Mouse (Mus musculus) embryonic facial prominence, embryonic 14.5 days (tissue): ENCODE results near the gene Higd1c. TPM values are rescaled to one million over a fixed set of nuclear protein-coding genes. Genes with fewer than 3 reads are reported as not detected.

Experiments
- ATAC-seq: fragments of 200-750 bp; cut with Nextera tagmentation; 2 replicates; pipeline ENCODE4 v1.8.0; 2017; ENCODE audit warnings: low read depth, moderate number of reproducible peaks, moderate TSS enrichment
- DNase-seq: peaks from one replicate; pipeline ENCODE4 v3.0.0-alpha.2; 2015; ENCODE audit warnings: low spot score
- H3K27ac ChIP-seq: fragments of 300-500 bp; sonication (generic); replicated peaks from 2 replicates; pipeline ENCODE4 v1.5.1; 2014; ENCODE audit warnings: low read depth, mild to moderate bottlenecking, low read length, moderate library complexity
- H3K27me3 ChIP-seq: fragments of 300-500 bp; sonication (generic); replicated peaks from 2 replicates; pipeline ENCODE4 v1.6.1; 2014; ENCODE audit warnings: low read length; ENCODE audit not compliant: control insufficient read depth, insufficient read depth
- H3K36me3 ChIP-seq: fragments of 300-500 bp; sonication (generic); 2 replicates; pipeline ENCODE4 v1.6.1; 2014; ENCODE audit warnings: low read length, mixed read lengths; ENCODE audit not compliant: control insufficient read depth, insufficient read depth
- H3K4me1 ChIP-seq: fragments of 300-500 bp; sonication (generic); 2 replicates; pipeline ENCODE4 v1.6.1; 2014; ENCODE audit warnings: antibody characterized with exemption, low read length; ENCODE audit not compliant: control insufficient read depth, insufficient read depth
- H3K4me2 ChIP-seq: fragments of 300-500 bp; sonication (generic); 2 replicates; pipeline ENCODE4 v1.6.1; 2014; ENCODE audit warnings: low read depth, mild to moderate bottlenecking, low read length, moderate library complexity, mixed read lengths
- H3K4me3 ChIP-seq: fragments of 300-500 bp; sonication (generic); 2 replicates; pipeline ENCODE4 v1.5.1; 2014; ENCODE audit warnings: low read depth, mild to moderate bottlenecking, low read length
- H3K9ac ChIP-seq: fragments of 300-500 bp; sonication (generic); 2 replicates; pipeline ENCODE4 v1.6.1; 2014; ENCODE audit warnings: low read depth, mild to moderate bottlenecking, low read length, moderate library complexity, mixed read lengths
- H3K9me3 ChIP-seq: fragments of 300-500 bp; sonication (generic); 2 replicates; pipeline ENCODE4 v1.6.1; 2016; ENCODE audit warnings: low read length; ENCODE audit not compliant: control insufficient read depth
- WGBS: fragments of 180-500 bp; shearing (Covaris S2); extraction: QIAGEN DNeasy Blood & Tissue Kit; methylation state at CpG from one replicate; pipeline ENCODE4 v1.1.7; 2014; 5-methylcytosine and 5-hydroxymethylcytosine counted together
- polyA plus RNA-seq: library from polyadenylated mRNA; unstranded; fragments of >200 nt; fragmentation: Nextera tagmentation; extraction: Ambion mirVana; gene quantifications from 2 replicates; pipeline ENCODE4 v1.2.1, GENCODE M21; 2014

Gene Higd1c
- polyA plus RNA-seq, 1 experiment from 2014 or later: not detected

DNA sequence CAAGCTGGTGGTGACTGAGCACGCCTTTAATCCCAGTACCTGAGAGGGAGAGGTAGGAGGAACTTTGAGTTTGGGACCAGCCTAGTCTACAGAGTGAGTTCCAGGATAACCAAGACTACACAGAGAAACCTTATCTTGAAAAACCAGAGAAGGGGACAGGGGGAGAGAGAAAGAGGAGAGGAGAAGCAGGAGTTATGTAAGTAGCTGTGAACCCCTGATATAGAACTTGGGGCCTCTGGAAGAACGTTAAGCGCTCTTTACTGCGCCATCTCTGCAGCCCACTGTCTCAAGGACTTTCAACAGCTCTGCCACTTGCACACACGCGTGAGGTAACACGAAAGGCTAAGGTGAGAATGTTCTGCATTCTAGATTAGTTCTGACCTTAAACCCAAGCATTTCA lies 27.3 kb downstream of the Higd1c start:
- Histone ChIP-seq H3K36me3 (peaks cover 40% of the 10 kb centered on the region), H3K9me3 (no peaks in the 10 kb centered on the region), H3K27me3 (no peaks in the 10 kb centered on the region), H3K4me3 (no peak overlapping the region), H3K9ac (no peak overlapping the region), H3K27ac (no peak overlapping the region), H3K4me2 (no peak overlapping the region), H3K4me1 (0 out of 2 replicates have a peak, but pooled peaks cover 3% of the 10 kb centered on the region)
- DNase-seq (no peak), ATAC-seq (no peak; the same call in 1 of the 2 replicates)
- WGBS: 92% methylated on average over 7 of the region's 7 CpGs

DNA sequence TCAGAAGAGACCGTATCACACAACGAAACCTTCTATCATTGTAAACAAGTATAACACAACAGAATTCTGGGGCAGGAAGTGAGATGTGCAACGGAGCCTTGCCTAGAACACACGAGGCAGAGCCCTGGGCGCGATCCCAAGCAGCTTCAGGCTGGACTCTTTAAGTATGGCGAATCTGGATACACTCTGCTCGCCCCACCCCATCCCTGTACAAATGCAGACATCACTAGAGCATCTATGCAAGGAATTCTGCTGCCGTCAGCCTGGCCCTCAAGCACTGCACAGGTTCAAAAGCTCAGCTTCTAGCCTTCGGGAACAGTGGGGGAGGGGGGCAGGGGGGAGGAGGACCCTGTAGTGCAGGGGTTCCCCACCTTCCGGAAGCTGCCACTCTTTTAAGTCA lies 28.7 kb downstream of the Higd1c start:
- WGBS: 88% methylated on average over 11 of the region's 11 CpGs
- no peak overlapping the region for H3K4me3 ChIP-seq
- peaks cover 55% of the 10 kb centered on the region for H3K36me3 ChIP-seq

DNA sequence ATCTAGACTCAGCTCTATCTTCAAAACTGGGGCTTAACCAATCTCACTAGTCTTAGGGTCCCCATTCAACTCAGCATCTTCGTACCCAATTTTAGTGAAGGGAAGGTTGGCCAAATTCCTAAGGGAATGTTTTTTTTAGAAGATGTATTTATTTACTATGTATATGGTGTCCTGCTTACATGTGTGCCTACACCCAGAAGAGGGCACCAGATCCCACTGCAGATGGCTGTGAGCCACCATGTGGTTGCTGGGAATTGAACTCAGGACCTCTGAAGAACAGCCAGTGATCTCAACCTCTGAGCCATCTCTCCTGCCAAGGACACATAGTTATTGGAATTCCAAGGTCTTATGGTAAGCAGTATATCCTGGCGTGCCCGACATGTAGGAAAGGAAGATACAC lies 31.2 kb downstream of the Higd1c start:
- H3K9me3 ChIP-seq: no peaks in the 10 kb centered on the region
- H3K4me3 ChIP-seq: no peak overlapping the region
- no peaks in the 10 kb centered on the region for H3K4me1 ChIP-seq
- peaks cover 80% of the 10 kb centered on the region for H3K36me3 ChIP-seq
- WGBS: 97% methylated on average over 3 of the region's 3 CpGs
- H3K9ac ChIP-seq: no peak overlapping the region
- no peaks in the 10 kb centered on the region for H3K27me3 ChIP-seq
- no peak overlapping the region for H3K27ac ChIP-seq
- ATAC-seq (no peak), DNase-seq (no peak)
- H3K4me2 ChIP-seq: no peak overlapping the region

More for the DNA sequence above, 28.7 kb downstream of the Higd1c start:
- Histone ChIP-seq H3K9me3 (no peaks in the 10 kb centered on the region), H3K27me3 (no peaks in the 10 kb centered on the region), H3K27ac (no peak overlapping the region), H3K9ac (no peak overlapping the region), H3K4me2 (no peak overlapping the region), H3K4me1 (0 out of 2 replicates have a peak, but pooled peaks cover 3% of the 10 kb centered on the region)
- DNase-seq (no peak), ATAC-seq (no peak)

DNA sequence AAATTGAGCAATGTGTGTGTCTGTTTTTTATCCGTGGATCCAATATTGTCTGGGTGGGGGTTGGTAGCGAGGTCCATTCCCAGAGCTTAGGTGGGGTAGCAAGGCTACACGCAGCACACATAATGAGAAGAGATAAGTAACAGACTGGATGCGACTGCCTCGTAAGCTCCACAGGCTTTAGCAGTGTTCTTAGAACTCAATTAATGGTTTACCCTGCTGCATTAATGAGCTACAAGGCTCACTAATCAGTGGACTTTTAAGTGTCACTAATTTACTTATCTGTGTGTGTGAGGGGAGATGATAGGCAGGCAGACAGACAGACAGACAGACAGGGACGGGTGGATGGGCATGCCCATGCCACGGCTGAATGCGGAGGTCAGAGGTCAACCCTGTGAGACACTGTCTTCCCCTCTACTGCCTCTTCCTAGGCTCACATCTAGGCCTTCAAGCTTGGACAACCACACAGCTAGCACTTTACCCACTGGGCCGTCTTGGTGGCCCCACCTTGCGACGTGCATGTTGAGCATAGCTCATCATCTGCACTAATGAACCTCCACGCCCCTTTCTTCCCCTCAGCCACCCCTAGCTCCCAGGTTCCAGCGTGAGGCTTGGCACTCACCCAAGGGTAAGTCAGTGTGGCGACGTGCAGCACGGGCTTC lies 36.4 kb downstream of the Higd1c start:
- Histone ChIP-seq H3K9me3 (no peaks in the 10 kb centered on the region), H3K9ac (no peak overlapping the region), H3K27me3 (no peaks in the 10 kb centered on the region), H3K4me3 (no peak overlapping the region), H3K4me1 (no peaks in the 10 kb centered on the region), H3K4me2 (no peak overlapping the region), H3K27ac (no peak overlapping the region), H3K36me3 (peaks cover 99% of the 10 kb centered on the region)
- WGBS: 91% methylated on average over 16 of the region's 16 CpGs
- DNase-seq (no peak), ATAC-seq (no peak)

DNA sequence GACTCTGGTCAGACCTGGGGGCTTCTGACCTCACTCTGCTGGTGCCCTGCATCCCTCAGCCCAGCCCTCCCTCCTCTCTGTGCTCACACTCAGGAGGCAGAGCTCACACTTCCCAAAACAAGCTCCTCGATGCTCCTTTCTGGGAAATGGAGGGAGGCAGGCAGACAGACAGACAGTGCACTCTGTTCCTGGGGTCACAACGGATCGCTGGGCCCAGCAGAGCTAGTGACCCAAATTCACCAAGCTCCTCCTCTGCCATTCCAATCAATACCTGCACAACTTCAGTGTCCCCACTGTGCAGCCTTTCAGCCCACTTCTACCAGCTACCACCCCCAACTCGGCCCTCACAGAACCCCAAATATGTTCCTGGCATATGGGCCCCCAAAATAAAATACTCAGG lies 37.5 kb downstream of the Higd1c start:
- Histone ChIP-seq H3K36me3 (peaks cover 99% of the 10 kb centered on the region), H3K4me1 (no peaks in the 10 kb centered on the region), H3K4me2 (no peak overlapping the region), H3K27ac (no peak overlapping the region), H3K4me3 (no peak overlapping the region), H3K27me3 (no peaks in the 10 kb centered on the region), H3K9me3 (no peaks in the 10 kb centered on the region), H3K9ac (no peak overlapping the region)
- DNase-seq (no peak), ATAC-seq (no peak)
- 86% methylated on average over 4 of the region's 4 CpGs for WGBS

DNA sequence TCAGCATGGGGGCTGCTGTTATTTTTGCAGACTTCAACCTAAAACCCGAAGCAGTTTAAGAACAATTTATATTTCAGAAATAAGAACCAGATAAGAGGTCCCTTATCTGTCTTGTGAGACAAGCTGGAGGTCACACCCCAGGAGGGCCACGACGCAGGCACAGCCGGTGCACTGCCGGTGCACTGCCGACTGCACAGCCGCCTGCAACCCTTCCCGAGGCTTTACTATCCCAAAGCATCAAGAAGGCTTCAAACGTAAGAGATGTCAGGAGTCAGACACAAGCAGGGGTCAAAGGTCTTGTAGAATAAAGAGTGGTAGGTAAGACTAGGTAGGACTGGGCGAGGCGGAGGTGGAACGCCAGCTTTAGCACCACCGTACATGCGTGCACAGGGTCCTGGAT lies 38.0 kb downstream of the Higd1c start:
- Histone ChIP-seq H3K4me3 (no peak overlapping the region), H3K4me1 (no peaks in the 10 kb centered on the region)
- 88% methylated on average over 14 of the region's 14 CpGs for WGBS

DNA sequence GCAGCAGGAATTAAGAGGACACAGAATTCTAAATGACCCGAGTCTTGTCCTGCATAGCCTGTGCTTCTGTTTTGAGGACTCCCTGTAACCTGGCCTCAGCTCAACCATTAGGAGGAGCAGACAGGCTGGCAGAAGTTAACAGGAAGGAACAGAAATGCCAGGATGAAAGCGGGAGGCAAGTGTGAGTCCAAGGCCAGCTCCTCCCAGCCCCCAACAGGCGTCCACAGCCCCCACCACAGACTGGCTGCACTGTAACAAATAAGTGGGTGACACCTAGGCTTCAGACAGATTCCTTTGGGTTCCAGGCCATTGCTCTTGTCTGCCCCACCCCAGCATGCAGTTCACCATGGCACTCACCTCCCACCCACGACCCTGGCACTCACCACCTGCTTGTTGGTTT lies 38.5 kb downstream of the Higd1c start:
- Histone ChIP-seq H3K9ac (no peak overlapping the region), H3K4me2 (no peak overlapping the region), H3K4me3 (no peak overlapping the region), H3K36me3 (peaks cover 98% of the 10 kb centered on the region), H3K27ac (no peak overlapping the region), H3K4me1 (no peaks in the 10 kb centered on the region), H3K9me3 (no peaks in the 10 kb centered on the region), H3K27me3 (no peaks in the 10 kb centered on the region)
- WGBS: 88% methylated on average over 4 of the region's 4 CpGs
- DNase-seq: no peak
- ATAC-seq: no peak

More for the DNA sequence above, 38.0 kb downstream of the Higd1c start:
- no peak overlapping the region for H3K4me2 ChIP-seq
- no peak overlapping the region for H3K9ac ChIP-seq
- no peak overlapping the region for H3K27ac ChIP-seq
- no peaks in the 10 kb centered on the region for H3K9me3 ChIP-seq
- H3K27me3 ChIP-seq: no peaks in the 10 kb centered on the region
- DNase-seq (no peak), ATAC-seq (no peak)
- H3K36me3 ChIP-seq: peaks cover 99% of the 10 kb centered on the region

DNA sequence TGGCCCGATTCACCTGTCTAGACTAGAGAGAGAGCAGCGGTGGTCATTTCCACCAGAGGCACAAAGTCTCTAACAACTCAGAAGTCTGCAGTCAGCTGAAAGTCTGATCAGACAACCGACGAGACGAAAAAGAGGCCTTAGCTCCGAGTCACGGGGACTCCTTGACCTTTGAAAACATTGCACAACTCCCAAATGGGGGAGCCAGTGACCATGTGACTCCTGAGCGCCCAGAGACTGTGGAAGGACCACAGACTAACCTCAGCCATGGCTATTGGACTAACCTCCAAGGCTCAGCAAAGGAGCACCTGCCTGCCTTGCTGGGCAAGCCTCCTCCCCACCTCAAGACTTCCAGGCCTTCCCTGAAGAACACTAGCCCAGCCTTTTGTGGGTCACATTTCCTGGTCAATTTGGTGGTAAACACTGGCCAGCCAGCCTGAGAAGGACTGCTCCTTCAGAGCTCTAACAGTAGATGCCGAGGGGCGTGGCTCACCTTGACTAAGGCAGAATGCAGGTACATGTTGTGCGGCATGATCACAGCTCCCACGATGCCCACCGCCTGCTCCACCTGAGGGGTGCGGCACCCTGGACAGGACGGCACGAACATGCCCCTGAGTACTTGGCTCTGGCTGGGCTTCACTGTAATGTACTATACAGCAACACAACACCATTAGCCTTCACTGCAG lies 39.1 kb downstream of the Higd1c start:
- peaks cover 98% of the 10 kb centered on the region for H3K36me3 ChIP-seq
- 88% methylated on average over 16 of the region's 16 CpGs for WGBS

DNA sequence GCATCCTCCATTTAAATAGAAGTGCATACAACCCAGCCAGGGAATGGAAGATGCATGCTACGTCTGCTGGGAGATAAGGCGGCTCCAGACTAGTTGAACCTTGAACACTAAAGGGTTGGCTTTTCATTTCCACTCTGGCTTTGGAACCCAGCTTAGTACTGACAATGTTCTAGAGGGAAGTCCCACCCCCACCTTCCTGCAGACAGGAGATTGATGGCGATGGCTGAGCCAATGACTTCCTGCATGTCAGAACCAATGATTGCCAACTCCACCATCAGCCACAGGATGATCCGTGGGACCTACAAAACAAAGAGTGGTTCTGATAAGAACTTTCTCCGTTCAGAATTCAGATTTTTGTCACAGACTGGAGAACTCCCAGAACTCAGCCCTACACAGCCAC lies 41.7 kb downstream of the Higd1c start:
- WGBS: 85% methylated on average over 5 of the region's 5 CpGs
- no peaks in the 10 kb centered on the region for H3K4me1 ChIP-seq
- H3K27me3 ChIP-seq: no peaks in the 10 kb centered on the region
- H3K9me3 ChIP-seq: no peaks in the 10 kb centered on the region
- H3K9ac ChIP-seq: no peak overlapping the region
- H3K4me3 ChIP-seq: no peak overlapping the region
- H3K36me3 ChIP-seq: peaks cover 86% of the 10 kb centered on the region
- DNase-seq: no peak
- no peak overlapping the region for H3K4me2 ChIP-seq
- no peak for ATAC-seq
- no peak overlapping the region for H3K27ac ChIP-seq

More for the DNA sequence above, 39.1 kb downstream of the Higd1c start:
- H3K4me2 ChIP-seq: no peak overlapping the region
- H3K27me3 ChIP-seq: no peaks in the 10 kb centered on the region
- no peaks in the 10 kb centered on the region for H3K4me1 ChIP-seq
- DNase-seq (no peak), ATAC-seq (no peak)
- H3K9ac ChIP-seq: no peak overlapping the region
- no peak overlapping the region for H3K4me3 ChIP-seq
- no peaks in the 10 kb centered on the region for H3K9me3 ChIP-seq
- H3K27ac ChIP-seq: no peak overlapping the region
